Mouse (Mus musculus) cortical plate, adult 2 months (tissue): ENCODE data around the gene Traf3ip3.

Experiments used
- CTCF ChIP-seq: fragments of 200-500 bp; IDR thresholded peaks from 2 replicates; pipeline ENCODE4 v1.5.1; 2011; ENCODE audit warnings: mild to moderate bottlenecking, control low read depth, low read length; ENCODE audit not compliant: insufficient read depth; ENCODE audit errors: extremely low read depth
- POLR2A ChIP-seq: fragments of 200-500 bp; IDR thresholded peaks from 2 replicates; pipeline ENCODE4 v1.6.1; 2011; ENCODE audit warnings: mild to moderate bottlenecking, low read length, control low read depth; ENCODE audit not compliant: insufficient read depth; ENCODE audit errors: extremely low read depth

DNA sequence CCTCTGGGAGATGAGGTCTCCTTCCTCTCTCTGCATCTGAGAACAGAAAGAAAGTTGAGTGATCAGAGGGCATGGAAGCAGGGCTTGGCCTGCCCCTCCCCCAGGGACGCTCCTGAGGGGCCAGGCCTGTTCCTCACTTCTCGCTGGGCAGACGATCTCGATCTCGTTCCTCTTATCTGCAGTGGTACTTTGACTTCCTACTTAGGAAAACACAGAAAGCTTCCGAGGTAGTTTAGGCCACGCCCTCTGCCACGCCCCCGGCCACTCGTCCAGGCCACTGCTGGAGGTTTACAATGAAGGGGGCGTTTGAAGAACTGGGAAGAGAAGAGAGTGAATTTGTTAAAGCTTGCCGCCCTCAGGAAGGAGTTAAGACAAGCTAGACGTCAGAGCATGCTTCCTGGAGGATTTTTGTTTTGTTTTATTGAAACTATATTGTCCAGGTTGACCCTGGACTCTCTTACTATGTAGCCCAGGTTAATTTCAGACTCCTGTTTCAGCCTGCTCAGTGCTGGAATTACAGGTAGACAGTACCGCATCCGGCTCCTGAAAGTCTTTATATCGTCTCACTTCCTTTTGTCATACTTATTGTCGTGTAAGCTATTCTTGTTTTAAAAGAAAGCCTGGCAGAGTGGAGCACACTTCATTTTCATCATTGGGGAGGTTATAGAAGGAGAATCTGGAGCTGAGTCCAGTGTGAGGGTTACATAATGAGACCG, 41.0 kb downstream of the Traf3ip3 start:
- TF ChIP-seq CTCF (no peak), POLR2A (no peak)
